Mouse (Mus musculus): ENCODE results near the gene Pla1a.

GRCm38 (mm10) chr16:38365390-38365789, 67.6 kb downstream of the Pla1a start:
- TF ChIP-seq CTCF (IDR thresholded peaks at IDR 0.05; ENCODE audit: extremely low read depth, insufficient read depth, low read length) (no peak), POLR2A (IDR thresholded peaks at IDR 0.05; ENCODE audit: extremely low read depth, insufficient read depth, low read length) (no peak)

Data from cortical plate, adult 2 months (tissue).